Mouse (Mus musculus): ENCODE data around the gene Itih4. TPM values are rescaled to one million over a fixed set of nuclear protein-coding genes. Genes with fewer than 3 reads are reported as not detected.
A peak's percentile ranks its signal among the peaks of the same experiment; 100 is the strongest.

The Itih4 gene
- polyA plus RNA-seq, 1 experiment from 2014 or later: 7.7 TPM

- no peak overlapping the region for H3K9ac ChIP-seq (ENCODE audit: low read length)
- WGBS: 79% methylated on average over 2 of the region's 2 CpGs
- H3K27ac ChIP-seq (ENCODE audit: low read length): no peak overlapping the region
- no peaks in the 10 kb centered on the region for H3K27me3 ChIP-seq (ENCODE audit: control insufficient read depth, insufficient read depth, low read length)
- no peak overlapping the region for H3K4me3 ChIP-seq (replicated peaks; ENCODE audit: low read length)
- no peak overlapping the region for H3K4me2 ChIP-seq (ENCODE audit: low read depth, low read length)
- H3K9me3 ChIP-seq (replicated peaks; ENCODE audit: control insufficient read depth, low read length): no peaks in the 10 kb centered on the region
- no peak for ATAC-seq (ENCODE audit: insufficient read depth, low FRiP score)
- no peaks in the 10 kb centered on the region for H3K4me1 ChIP-seq (ENCODE audit: control insufficient read depth, insufficient read depth, low read length)
- no peaks in the 10 kb centered on the region for H3K36me3 ChIP-seq (ENCODE audit: control insufficient read depth, insufficient read depth, low read length)
Measured at GRCm38 (mm10) chr14:30944745-30945144, 58.5 kb downstream of the Itih4 start.

GRCm38 (mm10) chr14:30949986-30950385, 63.7 kb downstream of the Itih4 start:
- 87% methylated on average over 10 of the region's 10 CpGs for WGBS
- Histone ChIP-seq H3K9me3 (replicated peaks; ENCODE audit: control insufficient read depth, low read length) (no peaks in the 10 kb centered on the region), H3K4me1 (ENCODE audit: control insufficient read depth, insufficient read depth, low read length) (peaks cover 4% of the 10 kb centered on the region; the same call in 1 of the 2 replicates), H3K27me3 (ENCODE audit: control insufficient read depth, insufficient read depth, low read length) (no peaks in the 10 kb centered on the region), H3K4me2 (ENCODE audit: low read depth, low read length) (no peak overlapping the region), H3K27ac (ENCODE audit: low read length) (no peak overlapping the region), H3K36me3 (ENCODE audit: control insufficient read depth, insufficient read depth, low read length) (no peaks in the 10 kb centered on the region), H3K4me3 (replicated peaks; ENCODE audit: low read length) (no peak overlapping the region), H3K9ac (ENCODE audit: low read length) (no peak overlapping the region)
- ATAC-seq (ENCODE audit: insufficient read depth, low FRiP score): no peak

- Histone ChIP-seq H3K9ac (ENCODE audit: low read length) (peak within 1 kb of the TSS; percentile 75), H3K4me2 (ENCODE audit: low read depth, low read length) (peak within 1 kb of the TSS; percentile 81), H3K36me3 (ENCODE audit: control insufficient read depth, insufficient read depth, low read length) (no peaks in the 10 kb centered on the region), H3K4me1 (ENCODE audit: control insufficient read depth, insufficient read depth, low read length) (peaks cover 4% of the 10 kb centered on the region; the same call in 1 of the 2 replicates), H3K4me3 (replicated peaks; ENCODE audit: low read length) (peak within 1 kb of the TSS; percentile 67), H3K27me3 (ENCODE audit: control insufficient read depth, insufficient read depth, low read length) (no peaks in the 10 kb centered on the region), H3K9me3 (replicated peaks; ENCODE audit: control insufficient read depth, low read length) (no peaks in the 10 kb centered on the region), H3K27ac (ENCODE audit: low read length) (peak within 1 kb of the TSS; percentile 73)
- ATAC-seq (ENCODE audit: insufficient read depth, low FRiP score): peak; percentile 100
- WGBS: under 1% methylated on average over 57 of the region's 57 CpGs
Measured at GRCm38 (mm10) chr14:30951154-30951825, 65.0 kb downstream of the Itih4 start, which contains the start of gene Nek4. Nek4 (plus strand) TSS chr14:30951377.

Other genes with a start within 250 kb of the Itih4 start
- 15.6 and 17.7 TPM in 2 replicates for gene Rft1, start 232.1 kb upstream of the Itih4 start, polyA plus RNA-seq (2015; fragmentation: Nextera tagmentation; extraction: Ambion mirVana)
- gene Sfmbt1, start 171.6 kb upstream of the Itih4 start, polyA plus RNA-seq (2015; fragmentation: Nextera tagmentation; extraction: Ambion mirVana): 9.6 and 10.2 TPM in 2 replicates
- 22.6 and 26.4 TPM in 2 replicates for gene Tmem110, start 60.9 kb upstream of the Itih4 start, polyA plus RNA-seq (2015; fragmentation: Nextera tagmentation; extraction: Ambion mirVana)
- 10.1 and 11.4 TPM in 2 replicates for gene Mustn1, start 7.3 kb upstream of the Itih4 start, polyA plus RNA-seq (2015; fragmentation: Nextera tagmentation; extraction: Ambion mirVana)
- 15.6 and 15.7 TPM in 2 replicates for gene Itih3, start 37.3 kb downstream of the Itih4 start, polyA plus RNA-seq (2015; fragmentation: Nextera tagmentation; extraction: Ambion mirVana)
- gene Itih1, start 56.8 kb downstream of the Itih4 start, polyA plus RNA-seq (2015; fragmentation: Nextera tagmentation; extraction: Ambion mirVana): 2.4 and 2.8 TPM in 2 replicates
- gene Nek4, start 64.9 kb downstream of the Itih4 start, polyA plus RNA-seq (2015; fragmentation: Nextera tagmentation; extraction: Ambion mirVana): 10.3 and 10.5 TPM in 2 replicates
- gene Glt8d1, start 114.9 kb downstream of the Itih4 start, polyA plus RNA-seq (2015; fragmentation: Nextera tagmentation; extraction: Ambion mirVana): 54.1 and 57.9 TPM in 2 replicates
- 427 and 483 TPM in 2 replicates for gene Spcs1, start 115.2 kb downstream of the Itih4 start, polyA plus RNA-seq (2015; fragmentation: Nextera tagmentation; extraction: Ambion mirVana)
- gene Pbrm1, start 132.7 kb downstream of the Itih4 start, polyA plus RNA-seq (2015; fragmentation: Nextera tagmentation; extraction: Ambion mirVana): 93.2 and 99.2 TPM in 2 replicates
- gene Gnl3, start 132.7 kb downstream of the Itih4 start, polyA plus RNA-seq (2015; fragmentation: Nextera tagmentation; extraction: Ambion mirVana): 99.4 and 100.0 TPM in 2 replicates
- 60.3 and 66.4 TPM in 2 replicates for gene Smim4, start 242.5 kb downstream of the Itih4 start, polyA plus RNA-seq (2015; fragmentation: Nextera tagmentation; extraction: Ambion mirVana)
- 232 and 233 TPM in 2 replicates for gene Nt5dc2, start 244.6 kb downstream of the Itih4 start, polyA plus RNA-seq (2015; fragmentation: Nextera tagmentation; extraction: Ambion mirVana)